Mouse (Mus musculus) WW6 (cell line): ENCODE results near the gene Piezo1.

Source experiments
- DNase-seq: peaks from one replicate; pipeline ENCODE4 v3.0.0-alpha.2; 2013; ENCODE audit warnings: low read depth, low spot score

Piezo1 gene

GRCm38 (mm10) chr8:122497016-122497734 lies 54.0 kb downstream of the Piezo1 start:
- DNase-seq: no peak

- DNase-seq: no peak
Observed at GRCm38 (mm10) chr8:122488387-122488786, 62.7 kb downstream of the Piezo1 start.

- DNase-seq: no peak
Observed at GRCm38 (mm10) chr8:122484831-122485230, 66.3 kb downstream of the Piezo1 start.

- no peak for DNase-seq
Observed at GRCm38 (mm10) chr8:122483877-122484276, 67.3 kb downstream of the Piezo1 start.

DNA sequence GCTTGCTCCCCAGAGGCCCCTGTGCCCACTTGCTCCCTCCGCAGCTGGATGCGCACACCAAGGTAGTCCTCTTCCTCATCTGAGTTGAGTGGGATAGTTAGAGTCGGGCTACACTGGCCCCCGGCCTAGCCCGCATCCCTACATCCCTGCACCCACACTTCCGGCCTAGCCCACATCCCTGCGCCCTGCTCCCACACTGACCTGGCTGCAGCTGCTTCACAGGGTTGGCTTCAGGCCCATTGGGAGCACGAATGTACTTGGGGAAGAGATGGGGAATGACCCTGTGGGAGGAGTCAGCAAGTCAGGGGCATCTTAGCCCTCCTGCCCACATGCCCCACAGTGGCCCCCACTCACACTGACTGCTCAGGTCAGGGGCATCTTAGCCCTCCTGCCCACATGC lies 68.7 kb downstream of the Piezo1 start:
- no peak for DNase-seq

GRCm38 (mm10) chr8:122475580-122476320 lies 75.4 kb downstream of the Piezo1 start, which contains the start of the genes Rnf166 and Ctu2:
Rnf166 (minus strand) TSS chr8:122476064.
Ctu2 (plus strand) TSS chr8:122476143.
- DNase-seq: peak; percentile 89

- no peak for DNase-seq
Observed at GRCm38 (mm10) chr8:122474951-122475560, 76.1 kb downstream of the Piezo1 start.

DNA sequence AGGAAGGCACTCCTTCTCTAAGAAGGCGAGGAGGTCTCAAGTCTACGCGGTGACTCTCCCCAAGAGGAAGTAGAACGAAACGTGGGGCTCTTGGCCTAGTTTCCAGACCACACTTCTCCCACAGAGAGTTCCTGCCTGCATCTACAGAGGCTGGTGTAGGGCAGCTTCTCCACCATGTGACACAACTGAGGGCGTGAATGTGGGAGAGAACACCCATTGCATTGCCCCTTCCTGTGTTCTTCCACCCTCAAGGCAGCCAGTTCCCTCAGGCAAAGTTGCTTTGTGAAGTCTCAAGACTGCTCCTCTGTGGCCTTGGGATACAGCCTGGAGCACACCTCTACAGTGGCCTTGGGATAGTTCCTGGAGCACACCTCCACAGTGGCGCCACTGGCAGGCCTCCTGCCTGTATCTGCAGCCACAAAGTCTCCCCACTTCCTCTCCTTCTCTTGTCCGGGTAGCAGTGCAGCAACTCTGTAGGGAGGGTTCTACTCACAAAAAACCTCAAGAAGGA lies 77.2 kb downstream of the Piezo1 start:
- DNase-seq: no peak

GRCm38 (mm10) chr8:122470691-122471090 lies 80.4 kb downstream of the Piezo1 start:
- DNase-seq: no peak

DNA sequence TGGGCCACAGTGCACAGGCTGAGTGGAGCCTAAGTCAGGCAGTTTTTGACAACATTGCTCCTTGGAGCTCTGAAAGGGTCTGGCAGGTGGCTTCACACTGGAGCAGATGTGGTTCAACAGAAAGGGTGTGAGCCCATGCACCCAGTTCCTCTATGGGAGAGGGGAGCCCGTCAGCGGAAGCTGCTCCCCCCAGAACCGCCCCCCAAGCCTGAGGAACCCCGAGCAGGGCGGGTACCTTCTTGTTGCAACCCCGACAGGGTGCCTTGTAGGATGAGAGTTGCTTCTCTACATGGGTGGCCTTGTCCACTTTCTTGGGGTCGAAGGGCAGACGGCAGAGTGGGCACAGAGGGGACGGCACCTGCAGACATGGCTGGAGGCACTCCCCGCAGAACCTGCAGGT lies 81.2 kb downstream of the Piezo1 start:
- DNase-seq: no peak

DNA sequence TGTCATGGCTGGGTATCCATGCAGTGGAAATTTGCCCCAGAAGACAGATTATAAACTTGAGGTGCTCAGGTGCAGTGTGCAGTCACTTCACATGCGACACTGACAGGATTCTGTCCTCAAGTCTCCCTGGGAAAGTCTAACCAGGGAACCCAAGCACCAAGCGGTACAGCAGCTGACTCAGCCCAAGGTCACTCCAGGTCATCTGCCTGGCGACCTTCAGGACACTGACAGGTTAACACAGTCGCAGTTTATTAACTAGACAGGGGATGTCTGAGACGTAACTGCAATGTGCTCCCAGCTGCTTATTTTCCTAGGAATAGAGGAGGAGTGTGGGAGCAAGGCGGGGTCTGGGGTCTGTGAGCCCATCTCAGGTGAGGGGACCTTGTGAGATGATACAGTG lies 81.7 kb downstream of the Piezo1 start:
- DNase-seq: no peak

GRCm38 (mm10) chr8:122467816-122468215 lies 83.3 kb downstream of the Piezo1 start:
- no peak for DNase-seq

GRCm38 (mm10) chr8:122464985-122465384 lies 86.1 kb downstream of the Piezo1 start:
- DNase-seq: no peak

GRCm38 (mm10) chr8:122463651-122464640 lies 87.2 kb downstream of the Piezo1 start:
- DNase-seq: no peak

GRCm38 (mm10) chr8:122462510-122462909 lies 88.6 kb downstream of the Piezo1 start:
- no peak for DNase-seq

DNA sequence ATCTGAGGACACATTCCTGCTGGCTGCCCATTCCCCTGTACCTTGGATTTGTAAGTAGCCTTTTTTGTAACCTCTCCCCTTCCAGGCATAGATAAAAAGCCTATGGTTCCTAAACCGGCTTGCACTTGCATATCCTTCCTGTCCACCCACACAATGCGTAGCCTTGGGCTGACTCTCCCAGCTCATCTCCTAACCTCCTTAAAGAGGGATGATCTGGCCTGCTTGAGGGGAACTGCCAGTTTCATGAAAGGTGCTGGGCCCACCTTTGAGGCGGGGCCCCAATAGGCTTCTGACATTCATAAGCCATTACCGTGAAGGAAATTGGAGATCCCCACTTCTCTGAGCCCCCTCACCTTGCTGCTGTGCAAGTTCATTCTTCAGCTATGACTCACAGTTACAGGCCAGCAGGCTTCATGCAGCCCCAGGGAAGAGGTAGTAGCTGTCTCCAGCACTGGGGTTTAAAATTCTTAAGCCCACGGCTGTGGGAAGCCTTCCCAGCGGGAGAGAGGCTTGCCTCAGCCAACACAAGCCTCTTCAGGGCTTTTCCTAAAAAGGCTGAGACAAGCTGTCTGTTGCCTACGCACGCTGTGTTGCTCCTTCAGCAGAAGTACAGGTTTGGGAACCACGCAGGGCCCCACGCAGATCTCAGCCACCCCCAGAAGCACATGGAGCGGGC lies 89.5 kb downstream of the Piezo1 start:
- no peak for DNase-seq

DNA sequence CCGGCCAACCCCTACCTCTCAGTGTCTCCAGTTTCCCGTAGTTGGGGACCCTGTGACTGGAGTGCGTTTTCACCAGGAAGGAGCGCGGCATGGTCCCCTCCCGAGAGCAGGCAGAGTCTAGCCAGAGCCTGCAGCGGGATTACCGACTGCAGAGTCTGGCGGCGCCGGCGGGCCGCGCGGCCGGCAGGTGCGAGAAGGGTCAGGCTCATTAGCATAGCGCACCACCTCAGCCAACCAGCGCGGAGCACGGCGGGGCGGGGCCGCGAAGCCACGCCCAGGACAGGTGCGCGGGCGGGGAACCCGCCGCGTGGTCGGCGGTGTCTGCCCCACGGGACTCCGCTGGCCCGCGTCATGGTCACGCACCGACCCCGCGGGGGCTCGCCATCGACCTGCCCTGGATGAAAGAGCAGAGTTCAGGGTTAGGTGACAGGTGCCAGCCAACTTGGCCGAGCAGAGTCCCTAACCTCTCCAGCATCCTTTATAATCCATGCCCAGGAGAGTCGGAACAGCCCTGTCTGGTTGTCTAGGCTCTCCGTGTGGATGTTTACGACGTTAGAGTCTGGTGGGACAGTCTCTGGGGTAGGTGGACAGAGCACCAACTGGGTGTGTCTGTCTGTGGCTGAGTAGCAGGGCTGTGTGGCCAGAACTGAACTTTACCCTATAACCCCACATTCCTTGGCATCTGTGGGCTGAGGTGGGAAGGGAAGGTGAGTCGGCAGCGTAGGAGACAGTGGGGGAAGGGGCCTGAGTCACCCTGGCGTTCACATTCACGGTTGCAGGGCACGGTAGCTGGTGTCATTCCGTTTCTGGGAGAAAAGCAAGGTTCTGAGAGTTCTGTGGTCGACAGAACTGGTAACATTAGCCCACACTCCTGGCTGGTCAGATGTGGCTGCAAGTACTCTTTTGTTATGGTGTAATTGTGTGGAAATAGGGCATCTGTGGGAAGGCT lies 90.3 kb downstream of the Piezo1 start, which contains the start of gene Snai3:
Snai3 (minus strand) TSS at position 210 of the 949 bp plus-strand sequence.
- DNase-seq: no peak

GRCm38 (mm10) chr8:122459990-122460389 lies 91.1 kb downstream of the Piezo1 start:
- DNase-seq: no peak

DNA sequence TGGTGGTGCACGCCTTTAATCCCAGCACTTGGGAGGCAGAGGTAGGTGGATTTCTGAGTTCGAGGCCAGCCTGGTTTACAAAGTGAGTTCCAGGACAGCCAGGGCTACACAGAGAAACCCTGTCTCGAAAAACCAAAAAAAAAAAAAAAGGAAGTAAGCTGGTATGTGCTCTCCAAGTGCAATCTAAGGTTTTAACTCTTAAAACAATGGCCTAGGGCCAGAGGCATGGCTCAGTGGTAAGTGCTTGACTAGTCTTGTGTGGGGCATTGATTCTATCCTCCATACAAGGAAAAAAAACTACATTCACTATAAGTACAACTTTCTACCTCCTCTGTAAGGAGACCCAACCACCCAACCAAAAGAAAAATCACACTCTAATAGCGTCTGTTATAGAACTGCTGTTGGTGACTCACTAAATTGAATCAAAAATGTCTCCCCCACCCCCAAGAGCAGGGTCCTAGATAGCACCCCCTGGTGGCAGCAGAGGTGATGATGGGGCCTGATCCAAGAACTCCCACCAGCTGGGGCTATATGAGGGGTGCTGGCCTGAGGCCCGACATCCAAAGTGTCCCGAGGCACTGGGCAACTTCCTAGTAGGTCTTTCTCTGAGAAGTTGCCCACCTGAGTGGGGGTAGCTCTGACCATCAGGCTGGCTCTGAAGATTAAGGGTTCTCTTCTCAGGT lies 91.8 kb downstream of the Piezo1 start:
- no peak for DNase-seq
